Mouse (Mus musculus) small intestine, adult 2 months (tissue): ENCODE measurements around the gene 2510009E07Rik.

Source experiments
- CTCF ChIP-seq: fragments of 200-500 bp; IDR thresholded peaks from 2 replicates; pipeline ENCODE4 v1.5.1; 2012; ENCODE audit warnings: low read depth, mild to moderate bottlenecking, control low read depth, inconsistent platforms, low read length, moderate library complexity, mixed read lengths; ENCODE audit not compliant: insufficient replicate concordance, insufficient read length; ENCODE audit errors: extremely low read depth
- POLR2A ChIP-seq: fragments of 200-500 bp; IDR thresholded peaks from 2 replicates; pipeline ENCODE4 v1.6.1; 2012; ENCODE audit warnings: low read depth, mild to moderate bottlenecking, control low read depth, inconsistent platforms, low read length, moderate library complexity

DNA sequence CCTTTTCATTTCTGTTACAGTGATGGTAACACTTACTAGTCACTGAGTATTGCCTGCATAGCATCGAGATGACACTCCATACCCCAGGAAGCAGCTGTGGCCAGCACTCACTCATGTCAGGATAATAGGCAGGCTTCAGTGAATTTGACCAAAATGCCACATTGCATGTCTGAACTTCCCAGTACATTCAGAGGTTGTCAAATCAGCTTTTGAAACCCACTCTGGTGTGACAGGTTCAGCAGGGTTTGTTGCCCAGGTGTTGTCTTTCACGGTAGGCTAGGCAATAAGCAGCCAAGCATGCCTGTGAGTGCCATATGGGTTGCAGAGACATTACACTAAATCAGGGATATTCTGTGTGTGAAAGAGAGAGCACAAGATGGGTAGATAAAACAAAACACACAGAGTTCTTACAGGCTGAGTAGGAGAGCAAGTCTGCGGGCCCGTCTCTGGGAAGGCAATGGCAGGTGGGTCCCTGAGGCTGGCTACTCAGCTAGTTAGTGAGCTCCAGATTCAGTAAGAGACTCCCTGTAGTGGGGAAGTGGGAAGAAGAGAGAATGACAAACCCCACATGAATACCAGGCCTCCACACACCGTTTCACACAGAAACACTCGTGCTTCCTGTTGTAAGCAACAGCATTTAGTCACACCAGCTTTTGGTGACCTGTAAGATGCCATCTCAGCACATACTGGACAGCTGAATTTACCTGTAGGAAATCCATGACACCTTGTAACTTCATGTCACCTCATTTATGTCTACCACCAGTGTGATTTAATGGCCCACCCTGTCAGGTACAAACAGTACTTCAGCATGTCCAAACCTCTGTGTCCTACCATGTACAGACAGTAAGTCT lies 68.5 kb downstream of the 2510009E07Rik start:
- TF ChIP-seq CTCF (no peak), POLR2A (no peak)
